Mouse (Mus musculus): ENCODE results near the gene Tnfsf9. TPM values are rescaled to one million over a fixed set of nuclear protein-coding genes. Genes with fewer than 3 reads are reported as not detected.

The Tnfsf9 gene
- polyA plus RNA-seq, 1 experiment from 2014 or later, result 10.4 TPM

Other genes with a start within 250 kb of the Tnfsf9 start
- gene Acsbg2, start 230.9 kb upstream of the Tnfsf9 start, polyA plus RNA-seq (2014; fragmentation: Nextera tagmentation; extraction: Ambion mirVana), result not detected in 2 replicates
- gene 1700061G19Rik, start 229.8 kb upstream of the Tnfsf9 start, polyA plus RNA-seq (2014; fragmentation: Nextera tagmentation; extraction: Ambion mirVana), result 0.12 and 0.34 TPM in 2 replicates
- gene Mllt1, start 169.9 kb upstream of the Tnfsf9 start, polyA plus RNA-seq (2014; fragmentation: Nextera tagmentation; extraction: Ambion mirVana), result 26.7 and 30.4 TPM in 2 replicates
- gene Acer1, start 123.2 kb upstream of the Tnfsf9 start, polyA plus RNA-seq (2014; fragmentation: Nextera tagmentation; extraction: Ambion mirVana), result 0.09 and 0.28 TPM in 2 replicates
- gene Clpp, start 115.0 kb upstream of the Tnfsf9 start, polyA plus RNA-seq (2014; fragmentation: Nextera tagmentation; extraction: Ambion mirVana), result 186 and 190 TPM in 2 replicates
- gene Alkbh7, start 108.0 kb upstream of the Tnfsf9 start, polyA plus RNA-seq (2014; fragmentation: Nextera tagmentation; extraction: Ambion mirVana), result 48.0 and 49.1 TPM in 2 replicates
- gene Pspn, start 105.3 kb upstream of the Tnfsf9 start, polyA plus RNA-seq (2014; fragmentation: Nextera tagmentation; extraction: Ambion mirVana), result not detected in 2 replicates
- 60.5 and 64.2 TPM in 2 replicates for gene Gtf2f1, start 94.0 kb upstream of the Tnfsf9 start, polyA plus RNA-seq (2014; fragmentation: Nextera tagmentation; extraction: Ambion mirVana)
- gene Gm17949, start 93.9 kb upstream of the Tnfsf9 start, polyA plus RNA-seq (2014; fragmentation: Nextera tagmentation; extraction: Ambion mirVana), result 0.15 and 0.20 TPM in 2 replicates
- 45.9 and 59.1 TPM in 2 replicates for gene Khsrp, start 73.8 kb upstream of the Tnfsf9 start, polyA plus RNA-seq (2014; fragmentation: Nextera tagmentation; extraction: Ambion mirVana)
- gene Slc25a41, start 63.7 kb upstream of the Tnfsf9 start, polyA plus RNA-seq (2014; fragmentation: Nextera tagmentation; extraction: Ambion mirVana), result not detected in 2 replicates
- gene Crb3, start 46.2 kb upstream of the Tnfsf9 start, polyA plus RNA-seq (2014; fragmentation: Nextera tagmentation; extraction: Ambion mirVana), result 60.3 and 75.4 TPM in 2 replicates
- 11.2 and 12.2 TPM in 2 replicates for gene Slc25a23, start 45.5 kb upstream of the Tnfsf9 start, polyA plus RNA-seq (2014; fragmentation: Nextera tagmentation; extraction: Ambion mirVana)
- 6.3 and 6.4 TPM in 2 replicates for gene Dennd1c, start 26.8 kb upstream of the Tnfsf9 start, polyA plus RNA-seq (2014; fragmentation: Nextera tagmentation; extraction: Ambion mirVana)
- gene Tubb4a, start 17.5 kb upstream of the Tnfsf9 start, polyA plus RNA-seq (2014; fragmentation: Nextera tagmentation; extraction: Ambion mirVana), result 36.4 and 43.1 TPM in 2 replicates
- gene Cd70, start 44.5 kb downstream of the Tnfsf9 start, polyA plus RNA-seq (2014; fragmentation: Nextera tagmentation; extraction: Ambion mirVana), result not detected in 2 replicates
- gene Tnfsf14, start 88.9 kb downstream of the Tnfsf9 start, polyA plus RNA-seq (2014; fragmentation: Nextera tagmentation; extraction: Ambion mirVana), result 0.19 TPM in 1 of 2 replicates, not detected in the other
- 0.66 and 0.70 TPM in 2 replicates for gene C3, start 122.8 kb downstream of the Tnfsf9 start, polyA plus RNA-seq (2014; fragmentation: Nextera tagmentation; extraction: Ambion mirVana)
- gene Gpr108, start 143.1 kb downstream of the Tnfsf9 start, polyA plus RNA-seq (2014; fragmentation: Nextera tagmentation; extraction: Ambion mirVana), result 34.1 and 37.1 TPM in 2 replicates
- 40.5 and 41.6 TPM in 2 replicates for gene Trip10, start 144.1 kb downstream of the Tnfsf9 start, polyA plus RNA-seq (2014; fragmentation: Nextera tagmentation; extraction: Ambion mirVana)
- 2.1 and 3.8 TPM in 2 replicates for gene Vav1, start 173.8 kb downstream of the Tnfsf9 start, polyA plus RNA-seq (2014; fragmentation: Nextera tagmentation; extraction: Ambion mirVana)

Data from intestine, embryonic 14.5 days (tissue).